Mouse (Mus musculus): Measurements from ENCODE around the gene Gstt4.
"Not testable (repeated sequence)": the region's sequence is repeated elsewhere in the genome, so short reads cannot be mapped to it uniquely, and the experiment has no call there.

Gene Gstt4

DNA sequence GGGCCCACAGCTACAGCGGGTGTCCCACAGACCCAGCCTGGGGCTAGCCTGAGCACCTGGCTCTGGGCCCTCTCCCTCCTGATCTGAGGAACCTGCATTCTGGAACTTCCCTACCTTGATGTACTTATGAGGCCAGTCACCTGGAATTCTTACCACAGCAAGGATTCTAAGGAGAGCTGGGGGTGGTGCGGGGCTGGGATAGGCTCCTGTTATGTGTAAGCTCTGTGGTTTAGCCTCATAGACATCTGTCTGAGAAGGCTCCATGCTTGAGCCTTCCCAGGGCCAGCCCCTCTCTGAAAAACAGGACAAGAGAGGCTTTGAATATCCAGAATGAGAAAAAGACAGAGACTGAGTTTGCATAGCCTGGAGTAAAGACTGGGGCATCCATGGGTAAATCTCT lies at the start of gene Gstt4:
Gene Gstt4 (minus strand): TSS at position 101 of the 400 bp plus-strand sequence.
- no peak for DNase-seq

DNA sequence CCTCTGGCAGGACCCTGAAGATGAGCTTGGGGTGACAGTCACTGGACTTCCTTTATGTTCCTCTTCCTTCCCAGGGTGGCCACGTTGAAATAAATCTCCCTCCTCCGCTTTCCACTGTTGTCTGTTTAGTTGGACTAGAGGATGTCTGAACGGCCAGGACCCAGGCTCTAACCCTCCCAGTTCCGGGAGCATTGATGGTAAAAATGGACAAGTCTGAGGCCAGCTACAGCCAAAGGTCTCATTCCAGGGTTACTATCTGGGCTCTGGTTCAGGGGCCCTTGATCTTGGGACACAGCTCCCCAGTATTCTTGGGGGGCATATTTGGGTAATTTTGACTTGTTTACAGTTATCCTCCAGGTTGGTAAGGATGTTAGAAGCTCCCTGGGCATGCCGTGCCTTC lies 39.2 kb upstream of the Gstt4 start:
- no peak for DNase-seq

DNA sequence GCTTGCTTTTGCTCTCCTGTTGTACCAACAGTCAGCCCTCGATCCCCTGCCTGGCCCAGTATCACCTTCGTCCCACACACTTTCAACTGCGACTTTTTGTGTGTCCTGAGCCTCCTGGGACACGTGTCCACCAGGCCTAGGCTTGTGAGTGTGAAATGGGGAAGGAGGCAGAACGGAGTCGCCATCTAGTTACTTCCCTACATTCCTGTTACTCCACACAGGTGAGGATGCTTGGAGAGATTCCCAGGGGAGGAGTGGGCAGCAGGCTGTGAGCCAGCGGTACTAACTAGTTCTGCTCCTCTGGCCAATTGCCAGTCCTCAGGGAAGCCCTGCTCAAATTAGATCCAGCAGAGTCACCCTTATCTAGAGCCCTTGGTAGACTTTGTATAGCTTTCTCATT lies 38.4 kb upstream of the Gstt4 start:
- peak; percentile 36 to 51 for DNase-seq

DNA sequence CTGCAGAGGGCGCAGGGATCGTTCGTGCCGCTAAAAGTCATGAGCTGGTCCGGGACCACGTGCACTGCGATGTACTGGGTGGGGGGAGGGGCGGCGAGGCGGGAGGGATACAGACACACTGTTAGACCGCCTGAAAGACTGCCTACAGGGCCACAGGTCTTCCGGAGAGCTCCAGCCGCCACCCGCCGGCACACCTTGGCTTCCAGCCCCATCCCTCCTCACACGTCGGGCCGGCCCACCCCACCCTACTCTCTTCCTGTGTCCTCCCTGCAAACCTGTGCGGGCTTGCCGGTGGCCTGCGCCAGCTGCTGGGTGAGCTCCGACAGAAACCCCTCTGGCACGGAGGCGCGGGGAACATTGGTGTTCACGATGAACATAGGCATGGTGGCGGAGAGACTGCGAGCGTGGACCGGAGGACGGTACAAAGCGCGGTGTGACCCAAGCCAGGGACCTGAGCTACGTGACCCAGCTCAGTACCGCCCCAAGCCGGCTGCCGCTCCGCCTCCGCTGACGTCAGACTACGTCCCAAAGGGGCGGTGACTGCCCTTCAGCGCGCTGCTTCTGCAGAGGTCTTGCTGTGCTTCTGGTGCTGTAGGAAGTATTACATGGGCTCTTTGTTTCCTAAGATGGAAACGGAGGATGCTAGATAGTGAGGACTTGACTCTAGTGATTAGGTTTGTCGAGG lies 37.6 kb upstream of the Gstt4 start, which contains the start of gene Mif:
Gene Mif (minus strand): TSS at position 455 of the 685 bp plus-strand sequence.
- DNase-seq = peak; percentile 88 to 91

DNA sequence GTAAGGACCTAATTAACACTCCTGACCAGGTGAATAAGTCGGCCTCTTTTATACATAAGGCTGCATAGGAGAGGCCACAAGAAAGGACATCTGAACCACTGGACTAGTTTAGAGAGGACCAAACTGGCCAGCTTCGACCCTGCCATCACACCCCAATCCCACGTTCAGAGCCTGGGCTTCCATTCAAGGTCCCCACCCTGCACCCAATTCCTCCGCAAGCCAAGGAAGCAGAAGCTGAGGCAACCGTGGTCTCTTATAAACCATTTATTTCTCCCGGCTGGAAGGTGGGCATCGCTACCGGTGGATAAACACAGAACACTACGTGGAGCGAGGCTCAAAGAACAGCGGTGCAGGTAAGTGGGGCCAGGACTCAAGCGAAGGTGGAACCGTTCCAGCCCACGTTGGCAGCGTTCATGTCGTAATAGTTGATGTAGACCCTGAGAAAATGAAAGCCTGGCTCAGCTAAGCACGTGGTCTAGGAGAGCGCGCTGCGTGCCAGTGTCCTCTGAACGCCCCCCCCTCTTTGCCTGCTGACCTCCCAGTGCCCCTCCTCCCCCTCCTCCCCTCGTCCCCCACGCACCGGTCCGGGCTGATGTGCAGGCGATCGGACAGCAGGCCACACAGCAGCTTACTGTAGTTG lies 36.9 kb upstream of the Gstt4 start:
- peak; percentile 32 to 49 for DNase-seq

DNA sequence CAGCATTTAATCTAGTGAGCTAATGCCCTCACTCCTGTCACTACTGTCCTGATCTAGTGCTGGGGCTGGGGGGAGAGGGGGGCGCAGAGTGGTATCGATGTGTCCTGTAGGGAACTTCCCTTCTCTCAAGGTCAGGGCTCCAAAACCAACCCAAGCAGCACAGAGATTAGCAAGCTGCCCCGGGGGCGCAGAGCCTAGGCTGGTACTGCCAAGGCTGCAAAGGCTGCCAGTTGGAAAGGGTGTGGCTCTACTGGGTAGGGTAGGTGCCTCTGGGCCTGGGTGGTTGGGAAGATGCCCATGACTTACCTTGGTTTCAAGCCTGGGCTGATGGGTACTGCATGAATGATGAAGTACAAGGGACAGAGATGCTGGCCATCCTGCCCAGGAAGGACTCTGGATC lies 35.3 kb upstream of the Gstt4 start:
- DNase-seq = no peak

DNA sequence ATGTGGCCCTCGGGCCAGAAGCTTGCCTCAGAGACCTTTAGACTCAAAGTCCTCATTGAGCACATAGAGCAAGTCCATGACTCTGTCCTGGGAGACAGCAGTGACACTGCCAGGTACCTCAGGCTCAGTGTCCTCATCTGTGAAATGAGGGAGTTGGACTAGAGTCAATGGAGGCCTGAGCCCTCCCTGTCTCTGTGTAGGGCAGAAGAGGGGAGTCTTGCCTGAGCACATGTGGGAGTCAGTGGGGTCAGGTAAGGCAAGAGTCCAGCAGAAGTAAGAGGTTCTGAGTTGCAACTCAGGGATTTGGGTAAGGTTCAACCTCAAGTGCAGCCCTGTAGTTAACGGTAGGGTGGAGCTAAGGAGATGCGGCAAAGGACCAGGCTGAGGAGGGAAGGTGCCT lies 34.6 kb upstream of the Gstt4 start:
- no peak for DNase-seq

DNA sequence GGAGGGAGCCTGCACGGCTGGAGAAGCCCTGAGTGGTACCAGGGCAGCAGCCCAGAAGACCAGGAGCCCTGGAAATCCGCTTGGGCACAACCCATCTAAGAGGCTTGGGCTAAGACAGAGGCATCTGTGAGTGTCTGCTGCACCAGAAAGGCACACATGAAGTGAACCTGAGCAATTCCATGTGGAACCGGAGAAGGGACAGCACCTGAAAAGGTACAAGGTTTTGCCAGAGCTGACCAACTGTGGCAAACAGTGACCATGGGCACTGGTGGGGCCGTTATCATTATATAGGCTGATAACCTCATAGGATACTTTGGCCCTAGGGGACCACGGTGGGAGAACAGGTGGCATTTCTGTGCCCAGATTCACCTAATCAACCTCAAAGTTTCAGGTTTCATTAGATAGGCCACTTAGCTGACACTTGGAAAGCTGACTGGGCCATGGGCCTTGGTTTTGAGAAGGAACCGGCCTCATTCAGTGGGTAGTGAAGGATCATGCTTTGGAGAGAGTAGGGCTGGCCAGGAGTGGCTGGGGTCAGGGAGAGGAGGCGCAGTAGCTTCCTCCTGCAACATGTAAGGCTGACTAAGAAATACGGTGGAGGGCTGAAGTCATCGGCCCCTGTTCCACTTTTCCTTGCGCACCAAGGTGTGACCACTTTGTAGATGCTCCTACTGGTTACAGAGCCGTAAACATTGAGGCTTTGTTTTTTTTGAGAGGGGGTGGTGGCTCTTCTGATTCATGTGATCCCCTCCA lies 34.0 kb upstream of the Gstt4 start:
- DNase-seq = no peak

DNA sequence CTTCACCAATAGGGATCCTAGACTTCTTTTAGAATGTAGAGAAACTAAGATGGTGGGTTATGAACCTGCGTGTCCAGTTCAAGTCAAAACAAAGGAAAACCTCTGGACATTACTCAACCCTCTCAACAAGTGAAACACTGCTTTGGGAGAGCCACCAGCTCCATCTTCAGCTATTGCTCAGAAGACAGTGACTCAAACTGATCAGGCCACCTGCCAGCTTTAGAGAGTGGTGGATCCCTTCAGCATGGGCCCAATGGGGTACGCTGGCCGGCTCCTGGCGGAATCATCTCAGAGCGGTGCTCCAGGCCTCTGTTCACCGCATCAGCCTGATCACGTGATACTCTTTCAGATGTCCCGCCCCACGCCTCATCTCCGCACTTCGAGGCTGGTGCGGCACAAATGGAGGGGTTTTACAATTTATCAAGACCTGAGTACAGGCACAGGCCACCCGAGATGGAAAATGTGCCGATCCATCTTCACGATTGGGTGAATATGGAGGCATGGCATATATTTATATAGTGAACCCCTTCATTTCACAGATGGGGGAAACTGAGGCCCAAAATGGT lies 33.2 kb upstream of the Gstt4 start:
- DNase-seq = no peak

DNA sequence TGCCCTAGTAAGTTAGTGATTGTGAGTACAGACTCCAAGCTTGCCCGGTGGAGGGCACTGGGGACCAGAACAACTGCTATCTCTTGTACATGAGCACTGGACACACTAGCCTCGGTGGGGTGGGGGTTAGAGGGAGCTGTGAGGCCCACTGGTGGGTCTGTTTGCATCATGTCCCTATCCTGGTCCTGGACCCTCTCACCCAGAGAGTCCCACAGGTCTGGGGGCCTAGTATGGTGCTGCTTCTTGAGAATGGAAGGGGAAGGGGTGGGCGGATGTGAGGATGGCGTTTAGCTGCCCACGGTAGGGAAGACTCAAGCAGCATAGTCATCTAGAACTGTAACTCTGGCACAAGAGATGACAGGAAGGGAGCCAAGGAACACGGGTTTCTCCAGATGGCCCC lies 32.4 kb upstream of the Gstt4 start:
- DNase-seq = no peak

DNA sequence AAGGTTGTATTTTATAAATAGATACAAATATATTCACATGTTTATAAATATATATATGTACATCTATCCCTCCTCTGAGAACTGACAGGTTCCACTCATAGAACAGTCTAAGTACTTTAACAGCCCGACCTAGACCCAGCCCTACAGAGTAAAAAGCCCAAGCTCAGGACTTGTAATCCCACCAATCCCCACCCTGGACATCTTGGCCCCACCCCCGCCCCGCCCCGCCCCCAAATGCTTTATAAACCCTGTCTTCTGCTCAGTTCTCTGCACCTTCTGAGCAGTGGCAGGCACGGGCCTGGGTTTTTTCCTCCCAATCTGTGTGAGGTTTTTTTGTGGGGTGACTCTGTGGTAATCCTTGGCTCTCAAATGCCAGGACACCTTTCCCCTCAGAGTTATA lies 31.8 kb upstream of the Gstt4 start:
- no peak for DNase-seq

DNA sequence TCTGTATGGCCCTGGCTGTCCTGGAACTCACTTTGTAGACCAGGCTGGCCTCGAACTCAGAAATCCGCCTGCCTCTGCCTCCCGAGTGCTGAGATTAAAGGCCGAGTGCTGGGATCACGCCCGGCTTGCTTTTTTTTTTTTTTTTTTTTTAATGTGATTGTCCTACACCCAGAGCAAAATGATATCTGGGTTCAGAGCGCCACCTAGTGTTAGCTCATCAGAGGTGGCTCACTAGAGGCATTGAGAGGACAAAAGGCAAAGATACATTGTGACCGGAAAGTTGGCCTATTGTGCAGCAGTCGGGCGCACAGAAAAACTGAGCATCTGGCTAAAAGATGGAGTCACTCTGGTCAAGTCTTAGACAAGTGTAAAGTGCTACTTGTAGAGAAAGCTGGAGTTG lies 31.1 kb upstream of the Gstt4 start:
- peak; percentile 90 to 91 for DNase-seq

DNA sequence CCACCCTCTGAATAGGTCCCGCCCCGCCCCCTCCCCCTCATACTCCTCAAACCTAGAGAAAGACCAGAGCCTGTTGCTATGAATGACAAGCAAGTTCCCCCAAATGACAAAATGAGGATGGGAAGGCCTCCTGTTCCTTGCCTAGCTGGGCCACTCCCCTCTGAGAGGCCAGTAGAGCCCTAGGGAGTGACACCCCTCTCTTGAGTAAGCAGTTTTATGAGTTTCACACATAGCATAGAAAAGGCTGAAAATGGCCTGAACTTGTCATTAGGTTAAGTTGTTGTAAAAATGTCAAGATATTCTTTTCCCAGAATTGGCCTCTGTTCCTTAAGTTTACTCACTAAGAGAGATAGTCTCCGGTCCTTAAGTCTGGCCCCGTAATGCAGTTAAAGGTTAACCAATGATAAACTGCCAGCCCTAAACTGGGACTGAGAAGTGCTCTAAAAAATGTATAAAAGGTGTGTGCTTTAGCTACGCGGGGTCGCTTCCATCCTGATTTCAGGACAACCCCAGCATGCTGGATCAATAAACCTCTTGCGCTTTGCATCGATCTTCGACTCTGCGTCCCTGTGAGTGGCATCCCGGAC lies 30.3 kb upstream of the Gstt4 start:
- no peak for DNase-seq

DNA sequence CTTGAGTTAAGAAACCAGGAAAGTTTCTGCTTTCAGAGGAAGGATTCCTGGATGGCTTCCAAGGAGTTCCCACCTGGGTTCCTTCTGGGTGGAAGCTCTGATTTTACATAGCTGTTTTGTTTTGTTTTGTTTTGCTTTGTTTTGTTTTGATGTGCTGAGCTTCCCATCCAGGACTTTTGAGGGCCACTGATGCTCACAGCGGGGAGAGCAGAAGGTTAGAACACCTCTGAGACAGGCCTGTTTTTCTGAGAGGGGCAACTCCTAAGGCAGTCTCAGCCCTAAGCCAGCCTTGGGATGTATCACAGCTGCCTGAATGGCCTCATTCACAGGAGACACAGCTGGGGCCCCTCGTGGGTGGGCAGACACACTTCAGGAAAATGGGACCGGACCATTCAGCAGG lies 29.3 kb upstream of the Gstt4 start:
- DNase-seq = no peak

DNA sequence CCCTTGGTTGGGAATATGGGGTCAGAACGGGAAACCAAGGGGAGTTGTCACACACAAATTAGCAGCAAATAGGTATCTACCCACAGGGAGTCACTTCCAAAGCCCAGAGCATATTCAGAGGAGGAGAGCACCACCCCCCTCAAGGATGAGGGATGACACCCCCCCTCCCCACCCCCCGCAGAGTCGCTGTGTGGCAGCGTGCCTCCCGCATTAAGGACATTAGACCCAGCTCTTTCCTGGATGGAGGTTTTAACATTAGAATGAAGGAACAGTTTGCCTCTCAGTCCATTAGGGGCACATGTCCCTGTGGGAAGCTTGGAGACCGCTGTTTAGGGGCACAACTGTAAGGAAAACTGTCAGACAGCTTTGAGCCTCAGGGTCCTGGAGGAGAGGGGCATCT lies 28.7 kb upstream of the Gstt4 start:
- DNase-seq = no peak

DNA sequence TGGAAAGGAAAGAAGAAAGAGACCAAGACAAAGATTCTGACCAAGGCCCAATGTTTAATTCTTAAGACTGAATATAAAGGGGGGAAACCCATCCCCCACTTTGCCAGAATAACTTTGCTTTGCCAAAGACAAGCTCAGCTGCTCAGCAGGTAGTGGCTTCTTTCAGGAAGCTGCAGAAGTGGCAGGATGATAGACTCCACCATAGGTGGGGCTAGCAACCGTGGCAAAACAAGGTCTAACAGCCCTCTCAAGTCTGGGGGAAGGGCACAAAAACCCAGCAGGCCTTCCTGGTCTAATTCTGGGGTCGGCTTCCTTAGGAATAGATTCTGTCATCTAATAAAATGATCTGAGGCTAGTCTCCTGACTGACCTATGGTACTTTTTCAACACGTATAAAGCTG lies 26.0 kb upstream of the Gstt4 start:
- DNase-seq = no peak

DNA sequence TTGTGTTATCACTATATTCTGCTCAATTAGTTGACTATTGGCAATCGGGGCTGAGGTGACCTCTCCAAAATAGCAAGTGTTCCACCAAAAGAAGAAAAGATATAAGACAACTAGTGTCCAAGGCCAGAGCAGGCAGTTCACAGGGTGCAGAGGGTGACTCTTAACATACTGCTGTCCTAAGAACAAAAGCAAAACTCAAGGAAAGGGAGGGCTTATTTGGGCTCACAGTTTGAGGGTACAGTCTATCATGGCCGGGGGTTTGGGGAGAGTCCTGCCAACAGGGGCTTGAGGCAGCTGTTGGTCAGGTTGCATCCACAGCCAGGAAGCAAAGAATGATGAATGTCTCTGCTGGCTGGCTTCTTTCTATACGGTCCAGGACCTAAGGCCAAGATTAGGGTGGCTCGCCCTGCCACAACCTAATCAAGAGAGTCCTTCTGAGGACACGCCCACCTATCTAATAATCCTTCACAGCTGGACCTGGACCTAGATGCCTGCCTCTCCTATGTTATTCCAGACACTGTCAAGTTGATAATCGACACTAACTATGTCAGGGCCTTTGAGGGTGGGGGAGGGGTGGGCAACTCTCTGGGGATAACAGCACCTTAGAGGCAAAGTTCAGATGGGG lies 23.1 kb upstream of the Gstt4 start:
- no peak for DNase-seq

DNA sequence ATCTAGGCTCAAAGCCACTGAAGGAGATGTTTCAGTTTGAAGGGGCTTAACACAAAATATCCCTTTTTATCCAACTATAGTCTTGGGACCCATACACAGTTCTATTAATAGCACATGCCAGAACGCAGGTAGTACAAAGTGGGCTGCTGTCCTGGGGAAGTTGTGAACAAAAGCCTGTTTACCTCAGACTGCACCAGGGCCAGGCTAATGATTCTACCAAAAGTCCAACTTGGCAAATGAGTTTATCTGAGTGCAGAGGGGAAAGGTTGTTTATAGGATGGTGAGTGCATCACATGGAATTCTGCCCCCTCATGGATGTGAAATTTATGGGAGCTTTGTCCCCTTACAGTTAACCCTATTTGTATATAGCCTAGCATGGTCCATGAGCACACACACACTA lies 22.5 kb upstream of the Gstt4 start:
- DNase-seq = no peak

DNA sequence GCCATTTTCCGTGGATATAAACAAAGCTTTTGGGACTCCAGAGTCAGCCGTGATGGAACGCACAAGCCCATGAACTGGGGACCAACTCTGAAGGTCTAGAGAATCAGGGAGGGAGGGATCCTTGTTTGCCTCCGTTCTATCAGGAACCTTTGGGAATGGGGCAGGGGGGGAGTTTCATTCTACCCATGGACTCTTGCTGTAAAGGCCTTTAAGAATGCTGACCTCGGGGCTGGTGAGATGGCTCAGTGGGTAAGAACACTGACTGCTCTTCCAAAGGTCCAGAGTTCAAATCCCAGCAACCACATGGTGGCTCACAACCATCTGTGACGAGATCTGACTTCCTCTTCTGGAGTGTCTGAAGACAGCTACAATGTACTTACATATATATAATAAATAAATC lies 21.6 kb upstream of the Gstt4 start:
- DNase-seq = not testable (repeated sequence)

DNA sequence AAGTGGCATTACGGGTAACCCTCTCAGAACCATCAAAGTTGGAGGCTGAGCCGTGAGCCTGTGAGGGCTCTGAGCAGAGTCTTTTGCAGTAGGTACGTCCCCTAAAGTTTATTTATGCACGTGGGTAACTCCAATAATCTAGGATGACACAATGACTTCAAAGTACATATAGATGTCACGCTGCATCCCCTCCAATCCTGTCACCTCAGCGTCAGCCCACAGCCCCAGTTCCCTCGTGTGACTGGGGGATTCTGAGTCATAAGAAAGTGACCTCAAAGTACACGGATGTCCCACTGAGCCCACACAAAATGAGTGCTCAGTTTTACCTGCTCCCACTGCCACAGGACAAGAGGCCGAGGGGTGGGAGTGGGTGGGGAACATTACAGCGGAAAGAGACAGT lies 16.7 kb upstream of the Gstt4 start:
- no peak for DNase-seq

DNA sequence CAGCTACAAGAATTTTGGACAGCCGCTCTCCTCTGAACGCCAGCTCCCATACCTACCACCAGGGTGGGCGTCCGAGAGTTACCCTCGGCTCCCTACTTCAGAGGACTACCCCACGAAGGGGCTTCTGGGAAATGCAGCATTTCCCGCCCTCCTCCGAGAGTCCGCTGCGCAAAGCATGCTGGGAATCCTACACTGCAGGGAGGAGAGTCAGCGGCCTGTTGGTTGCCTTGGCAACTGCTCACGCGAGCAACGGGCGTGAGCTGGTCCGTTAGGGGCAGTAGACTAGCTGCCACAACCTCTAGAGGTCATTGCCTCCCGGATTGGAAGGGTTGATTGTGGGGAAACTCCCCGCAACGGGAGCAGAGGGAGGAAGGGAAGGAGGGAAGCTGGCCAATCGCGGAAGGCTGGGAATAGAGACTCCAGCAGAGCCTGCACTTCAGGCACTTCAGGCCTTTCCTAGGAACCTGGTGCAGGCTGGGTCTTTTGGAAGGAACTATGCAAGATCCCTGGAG lies 15.0 kb upstream of the Gstt4 start, which contains the start of gene Gstt2:
Gene Gstt2 (minus strand): TSS at position 177 of the 512 bp plus-strand sequence.
- DNase-seq = peak; percentile 94 to 95

DNA sequence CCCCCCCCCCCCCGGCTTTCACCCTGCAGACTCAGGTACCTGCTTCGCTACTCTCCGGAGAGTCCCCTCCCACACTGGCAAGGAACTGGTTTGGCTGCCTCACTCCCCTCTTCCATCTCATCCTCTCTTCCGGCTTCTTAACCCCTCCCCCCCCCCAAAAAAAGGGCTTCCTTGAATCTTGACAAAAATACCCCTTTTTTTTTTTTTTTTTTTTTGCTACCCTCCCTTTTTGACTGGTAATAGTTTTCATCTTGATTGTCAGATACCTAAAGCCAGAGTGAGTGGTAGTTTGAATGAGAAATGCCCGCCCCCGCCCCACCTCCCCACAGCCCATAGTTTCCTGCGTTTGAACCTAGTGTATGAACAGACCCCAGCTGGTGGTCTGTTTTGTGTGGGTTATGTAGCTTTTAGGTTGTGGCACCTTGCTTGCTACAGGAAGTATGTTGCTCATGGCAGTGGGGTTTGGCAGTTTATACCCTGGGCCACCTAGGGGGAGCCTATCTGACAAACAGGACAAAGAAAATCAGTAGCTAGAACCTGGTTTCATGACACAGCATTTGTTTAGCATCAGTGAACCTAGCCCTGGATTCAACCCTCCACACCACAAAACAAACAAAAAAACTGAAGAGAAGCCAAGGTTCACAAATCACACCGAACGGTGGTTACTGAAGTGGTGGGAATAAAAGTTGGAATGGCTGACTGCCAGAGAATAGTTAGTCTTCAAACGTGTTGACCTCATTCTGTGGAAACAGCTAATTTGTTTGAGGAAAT lies 13.6 kb upstream of the Gstt4 start:
- DNase-seq = no peak
